Mouse (Mus musculus) liver, adult 2 months (tissue): ENCODE measurements at regions not wholly inside any gene's neighbourhood (a gene's known extent, or its start where the extent isn't known, plus 50 kb on each side); places are given as distances from the start of the nearest gene placed in this dataset.

Source experiments
- CTCF ChIP-seq: fragments of 200-500 bp; IDR thresholded peaks from 2 replicates; pipeline ENCODE4 v1.5.1; 2011; ENCODE audit warnings: low read depth, low read length, control low read depth
- POLR2A ChIP-seq: fragments of 200-500 bp; IDR thresholded peaks from 2 replicates; pipeline ENCODE4 v1.6.1; 2011; ENCODE audit warnings: low read length, control low read depth; ENCODE audit not compliant: insufficient read depth; ENCODE audit errors: extremely low read depth

- no peak for TF ChIP-seq POLR2A
- TF ChIP-seq CTCF = no peak
Measured at GRCm38 (mm10) chr5:118869330-118869729, 308.9 kb downstream of the Med13l start.
